Mouse (Mus musculus): ENCODE results near the gene Tmem175.

Gene Tmem175

DNA sequence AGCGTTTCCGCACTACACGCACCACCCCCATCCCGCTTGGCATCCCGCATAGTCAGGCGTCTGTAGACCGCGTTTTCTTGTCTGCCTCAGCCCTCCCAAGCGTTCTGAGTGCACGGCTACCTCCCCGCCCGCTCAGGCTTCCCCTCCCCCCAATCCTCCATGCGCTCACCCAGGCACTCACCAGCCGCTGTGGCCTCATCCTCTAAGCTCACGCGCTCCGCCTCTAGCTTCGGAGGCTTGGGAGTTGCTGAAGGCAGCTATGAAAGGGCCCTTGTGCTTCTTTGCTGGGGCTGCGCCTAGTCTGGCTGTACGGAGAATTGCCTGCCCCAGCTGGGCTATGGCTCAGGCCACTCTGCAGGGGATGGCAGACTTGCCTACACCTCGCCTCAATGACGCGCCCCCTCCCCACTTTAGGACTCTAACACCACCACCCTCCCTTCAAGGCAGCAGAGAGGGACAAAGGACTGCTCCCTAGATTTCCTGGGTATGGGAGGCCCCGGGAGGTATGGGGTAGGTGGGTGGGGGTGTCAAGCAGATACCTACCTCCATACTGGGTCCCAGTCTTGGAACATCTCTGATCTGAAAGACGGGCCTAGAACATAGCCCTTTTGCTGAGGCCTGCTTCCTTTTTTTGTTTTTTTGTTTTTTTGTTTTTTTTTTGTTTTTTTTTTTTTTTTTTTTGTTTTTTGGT, 48.2 kb downstream of the Tmem175 start:
- DNase-seq (ENCODE audit: low spot score), result peak; percentile 83

DNA sequence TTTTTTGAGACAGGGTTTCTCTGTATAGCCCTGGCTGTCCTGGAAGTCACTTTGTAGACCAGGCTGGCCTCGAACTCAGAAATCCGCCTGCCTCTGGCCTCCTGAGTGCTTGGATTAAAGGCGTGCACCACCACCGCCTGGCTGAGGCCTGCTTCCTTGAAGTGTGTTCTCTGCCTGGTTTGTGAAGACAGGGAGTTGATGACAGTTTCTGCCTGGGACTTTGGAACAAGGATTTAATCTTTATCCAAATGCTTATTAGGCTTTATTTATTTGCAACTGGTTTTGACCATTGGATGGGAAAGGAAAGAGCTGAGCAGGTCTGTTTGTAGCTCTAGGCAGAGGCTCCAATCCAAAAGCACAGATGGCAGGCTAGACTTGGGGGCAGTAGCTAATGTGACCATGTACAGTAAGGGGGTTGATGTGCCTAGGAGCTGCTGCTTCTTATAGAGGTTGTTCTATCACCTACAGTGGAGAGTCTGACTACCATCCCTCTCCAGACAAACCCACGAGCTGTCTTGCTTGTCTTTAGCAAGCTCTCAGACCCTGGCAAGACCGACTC, 48.8 kb downstream of the Tmem175 start:
- DNase-seq (ENCODE audit: low spot score), result no peak

DNA sequence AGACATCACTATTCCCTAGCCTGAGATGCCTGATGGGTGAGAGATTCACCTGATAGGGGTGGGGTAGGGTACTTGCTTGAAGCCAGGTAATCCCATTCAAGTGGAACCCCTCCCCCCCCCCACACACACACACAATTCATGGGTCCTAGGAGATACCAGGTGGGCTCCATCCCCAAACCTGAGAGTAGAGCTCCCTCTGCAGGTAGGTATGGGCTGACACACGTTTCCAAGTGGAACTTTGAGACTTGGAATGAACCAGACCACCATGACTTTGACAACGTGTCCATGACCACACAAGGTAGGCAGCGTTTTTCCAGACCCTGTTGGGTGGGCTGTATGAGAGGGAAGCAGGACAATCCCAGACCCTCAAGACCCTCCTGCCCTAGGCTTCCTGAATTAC, 50.3 kb downstream of the Tmem175 start:
- no peak for DNase-seq (ENCODE audit: low spot score)

DNA sequence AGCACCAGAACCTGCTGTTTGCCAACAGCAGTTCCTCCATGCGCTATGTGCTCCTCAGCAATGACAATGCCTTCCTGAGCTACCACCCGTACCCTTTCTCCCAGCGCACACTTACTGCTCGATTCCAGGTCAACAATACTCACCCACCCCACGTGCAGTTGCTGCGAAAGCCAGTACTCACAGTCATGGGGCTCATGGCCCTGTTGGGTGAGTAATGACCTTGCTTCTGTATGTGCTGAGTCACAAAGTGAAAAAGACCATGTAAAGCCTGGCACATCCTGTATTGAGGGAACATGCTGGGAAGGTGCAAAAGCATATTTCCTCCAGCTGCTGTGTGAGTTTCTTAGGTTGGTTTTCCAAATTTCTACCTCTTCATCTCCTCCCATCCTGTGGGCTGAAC, 51.3 kb downstream of the Tmem175 start:
- no peak for DNase-seq (ENCODE audit: low spot score)

DNA sequence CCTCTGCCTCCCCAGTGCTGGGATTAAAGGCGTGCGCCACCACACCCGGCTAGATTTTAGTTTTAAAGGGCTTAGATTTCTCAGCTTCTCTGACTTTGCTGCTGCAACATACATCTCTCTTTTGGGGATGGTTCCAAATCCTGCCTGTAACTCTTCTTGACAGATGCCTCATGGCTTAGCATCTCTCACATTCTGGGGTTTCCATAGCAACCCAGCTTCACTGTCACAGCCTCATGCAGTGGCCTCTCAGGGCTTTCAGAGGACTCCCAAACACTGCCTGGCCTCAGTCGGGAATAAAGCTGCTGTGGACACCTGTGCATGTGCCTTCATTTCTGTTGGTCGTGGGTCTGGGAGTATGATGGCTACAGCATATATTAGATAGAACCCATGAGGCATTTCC, 59.5 kb downstream of the Tmem175 start:
- DNase-seq (ENCODE audit: low spot score), result no peak

DNA sequence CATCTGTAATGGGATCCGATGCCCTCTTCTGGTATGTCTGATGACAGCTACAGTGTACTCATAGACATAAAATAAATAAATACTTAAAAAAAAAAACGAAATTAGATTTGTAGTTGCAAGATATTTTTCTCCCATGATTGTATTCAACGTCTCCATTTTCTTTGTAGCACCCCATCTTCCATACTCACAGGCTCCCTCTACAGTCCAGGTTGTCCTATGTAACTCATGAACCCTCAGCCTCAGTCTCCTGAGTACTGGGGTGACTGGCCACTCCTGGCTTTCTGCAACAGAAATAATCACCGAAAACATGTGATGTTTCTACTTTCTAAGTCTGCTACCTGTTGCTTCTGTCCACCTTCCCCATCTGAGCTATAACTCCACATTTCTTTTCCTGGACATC, 61.6 kb downstream of the Tmem175 start:
- no peak for DNase-seq (ENCODE audit: low spot score)

DNA sequence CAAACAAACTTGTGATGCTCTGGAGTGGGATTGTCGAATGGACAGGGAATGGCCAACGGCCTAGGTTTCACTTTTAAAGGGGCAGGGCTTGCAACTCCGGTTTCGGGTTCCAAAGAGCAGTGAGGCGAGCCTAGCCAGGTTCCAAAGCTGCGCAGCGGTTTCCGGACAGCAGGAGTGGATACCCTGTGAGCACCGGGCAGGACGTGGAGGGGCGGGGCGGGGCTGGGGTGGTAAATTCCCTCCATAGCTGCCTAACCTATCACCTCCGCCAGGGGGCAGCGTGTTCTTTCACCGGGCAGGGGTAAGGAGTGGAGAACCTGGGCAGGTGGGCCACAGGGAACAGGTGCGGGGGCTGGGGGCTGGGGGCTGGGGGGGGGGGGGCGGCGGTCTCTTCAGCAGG, 62.7 kb downstream of the Tmem175 start, which contains the start of gene Fgfrl1:
Gene Fgfrl1, plus strand, starts transcription at position 112 of the 400 bp plus-strand sequence.
- no peak for DNase-seq (ENCODE audit: low spot score)

DNA sequence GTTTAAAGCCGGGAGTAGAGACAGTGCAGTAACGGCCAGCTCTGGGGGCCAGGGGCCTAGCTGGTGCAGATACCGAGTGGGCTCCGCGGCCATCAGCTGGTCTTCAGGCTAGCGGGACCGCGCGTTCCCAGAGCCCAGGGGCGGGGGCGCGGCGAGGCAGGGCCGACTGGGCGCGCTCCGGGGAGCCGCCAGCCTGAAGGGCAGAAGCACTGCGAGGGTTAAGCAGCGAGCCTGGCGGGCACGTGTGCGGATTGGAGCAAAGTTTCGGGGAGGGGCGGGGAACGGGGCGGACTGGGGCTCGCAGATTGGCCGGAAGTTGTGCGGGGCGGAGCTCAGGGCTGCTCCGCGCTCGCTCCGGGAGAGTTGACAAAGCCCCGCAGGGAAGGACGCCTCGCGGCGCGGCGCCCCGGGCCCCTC, 64.3 kb downstream of the Tmem175 start:
- peak; percentile 60 for DNase-seq (ENCODE audit: low spot score)

DNA sequence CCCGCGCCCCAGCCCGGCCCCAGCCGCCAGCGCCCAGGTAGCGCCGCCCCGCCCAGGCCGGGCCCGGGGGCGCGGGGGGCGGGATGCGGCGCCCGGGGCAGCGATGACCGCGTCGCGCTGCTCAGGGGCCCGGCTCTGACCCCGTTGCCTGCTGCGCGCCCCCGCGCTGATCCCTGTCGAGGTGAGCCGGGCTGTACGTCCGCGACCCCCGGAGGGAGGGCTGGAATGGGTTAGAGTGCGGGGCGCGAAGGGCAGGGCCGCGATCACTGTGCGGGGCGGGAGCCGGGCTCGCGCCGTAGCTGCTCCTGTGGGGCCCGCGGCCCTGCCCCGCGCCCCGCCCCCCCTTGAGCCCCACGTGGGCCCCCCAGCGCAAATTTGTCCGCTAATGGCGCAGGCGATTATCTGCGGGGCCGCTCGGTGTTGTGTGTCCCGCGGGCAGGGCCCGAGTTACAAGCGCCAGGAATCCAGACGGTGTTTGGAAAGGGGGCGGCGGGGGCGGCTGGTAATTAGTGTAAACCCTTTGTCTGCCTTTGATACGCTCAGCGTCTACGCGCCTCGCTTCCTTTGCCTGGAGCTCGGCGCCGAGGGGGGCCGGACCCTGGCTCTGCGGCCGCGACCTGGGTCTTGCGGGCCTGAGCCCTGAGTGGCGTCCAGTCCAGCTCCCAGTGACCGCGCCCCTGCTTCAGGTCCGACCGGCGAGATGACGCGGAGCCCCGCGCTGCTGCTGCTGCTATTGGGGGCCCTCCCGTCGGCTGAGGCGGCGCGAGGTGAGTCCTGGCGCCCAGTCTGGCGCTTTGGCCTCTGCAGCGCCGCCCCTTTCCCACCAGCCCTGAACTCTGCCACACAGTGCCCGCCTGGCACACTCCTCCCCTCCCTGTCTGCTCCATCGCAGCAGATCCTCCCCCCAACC, 65.0 kb downstream of the Tmem175 start:
- peak; percentile 58 for DNase-seq (ENCODE audit: low spot score)

DNA sequence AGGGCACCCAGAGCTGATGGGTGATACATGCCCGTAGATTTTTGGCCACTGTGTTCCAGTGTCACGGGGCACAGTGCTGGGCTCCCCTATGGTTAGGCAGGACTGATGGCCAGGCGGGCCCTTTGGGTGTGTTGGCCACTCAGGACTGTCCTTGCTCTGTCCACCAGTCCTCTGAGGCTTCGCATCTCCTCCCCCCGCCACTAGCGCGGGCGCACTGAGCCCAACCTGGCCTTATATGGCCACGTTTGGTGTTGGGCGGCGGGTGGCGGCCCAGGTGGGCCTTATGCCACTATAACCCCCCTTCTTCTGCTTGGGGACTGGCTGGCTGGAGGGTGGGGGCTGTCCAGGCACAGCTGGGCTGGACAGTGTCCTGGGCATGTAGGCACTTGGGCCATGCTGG, 66.3 kb downstream of the Tmem175 start:
- DNase-seq (ENCODE audit: low spot score), result no peak

DNA sequence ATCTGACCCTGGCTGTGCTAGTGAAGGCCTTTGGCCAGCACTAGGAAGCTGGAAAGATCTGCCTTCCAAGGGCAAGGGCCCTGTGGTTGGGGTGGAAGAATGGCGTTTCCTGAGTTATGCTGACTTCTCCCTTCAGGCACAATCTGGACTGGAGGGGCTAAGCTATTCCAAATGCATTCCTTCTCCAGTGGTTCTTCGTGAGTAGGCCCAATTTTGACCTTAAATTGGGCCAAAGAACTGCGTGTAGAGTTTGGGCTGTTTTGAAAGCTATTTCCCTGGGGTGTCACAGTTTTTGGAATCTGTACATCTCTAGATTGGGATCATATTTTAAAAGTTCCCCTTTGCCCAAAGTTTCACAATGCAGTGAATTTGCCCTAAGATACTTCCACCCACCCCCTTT, 67.0 kb downstream of the Tmem175 start:
- DNase-seq (ENCODE audit: low spot score), result no peak

DNA sequence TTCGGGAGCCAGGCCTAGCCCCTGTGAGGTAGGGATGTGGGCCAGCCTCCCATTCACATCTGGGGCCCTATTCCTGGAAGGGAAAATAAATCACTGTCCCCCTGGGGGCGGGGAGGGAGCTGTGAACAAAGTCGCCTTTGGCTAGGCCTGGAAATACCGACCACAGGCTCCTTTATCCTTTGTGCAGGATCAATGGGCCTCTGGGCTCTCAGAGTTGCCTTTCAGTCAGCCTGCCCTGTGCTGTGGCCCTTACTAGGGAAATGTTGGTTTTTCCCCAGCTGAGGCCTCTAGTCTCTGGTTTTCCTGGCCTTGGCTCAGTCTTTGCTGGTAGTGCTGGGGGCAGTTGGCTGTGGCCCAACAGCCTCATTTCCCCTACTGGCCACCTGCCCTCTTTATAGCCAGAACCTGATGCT, 67.8 kb downstream of the Tmem175 start:
- peak; percentile 73 for DNase-seq (ENCODE audit: low spot score)
